Mouse (Mus musculus): Measurements from ENCODE around the gene Prss32. TPM values are rescaled to one million over a fixed set of nuclear protein-coding genes. Genes with fewer than 3 reads are reported as not detected.

Prss32 gene
- polyA plus RNA-seq (2012; rRNA removed) = 1,354 and 1,658 TPM in 2 replicates

GRCm38 (mm10) chr17:23843812-23844273 is at the start of gene Prss32, which contains the start of gene Prss41:
Gene Prss32, plus strand, starts transcription at chr17:23843855.
Gene Prss41, minus strand, starts transcription at chr17:23844172.

GRCm38 (mm10) chr17:23829064-23829619 is 14.5 kb upstream of the Prss32 start, which contains the start of gene Elob:
Gene Elob, minus strand, starts transcription at chr17:23829136.

GRCm38 (mm10) chr17:23836006-23836575 is 7.6 kb upstream of the Prss32 start, which contains the start of gene Prss33:
Gene Prss33, minus strand, starts transcription at chr17:23836056.

GRCm38 (mm10) chr17:23867756-23868155 is 24.1 kb downstream of the Prss32 start, which contains the start of gene Prss21:
Gene Prss21, plus strand, starts transcription at chr17:23868056.

GRCm38 (mm10) chr17:23880576-23880975 is 36.9 kb downstream of the Prss32 start, which contains the start of the genes Dcpp1 and Dcpp2:
Gene Dcpp1, plus strand, starts transcription at chr17:23880876.
Gene Dcpp2, plus strand, starts transcription at chr17:23880880.

Other genes with a start within 250 kb of the Prss32 start
- gene Zfp13, start 244.4 kb upstream of the Prss32 start, polyA plus RNA-seq (2012; rRNA removed) = 11.5 and 11.8 TPM in 2 replicates
- not detected in 2 replicates for gene Zscan10, start 243.0 kb upstream of the Prss32 start, polyA plus RNA-seq (2012; rRNA removed)
- gene Mmp25, start 198.6 kb upstream of the Prss32 start, polyA plus RNA-seq (2012; rRNA removed) = 0.32 and 0.51 TPM in 2 replicates
- 18.5 and 18.9 TPM in 2 replicates for gene Bicdl2, start 183.3 kb upstream of the Prss32 start, polyA plus RNA-seq (2012; rRNA removed)
- gene Hcfc1r1, start 170.3 kb upstream of the Prss32 start, polyA plus RNA-seq (2012; rRNA removed) = 362 and 417 TPM in 2 replicates
- gene Thoc6, start 170.0 kb upstream of the Prss32 start, polyA plus RNA-seq (2012; rRNA removed) = 20.1 and 25.6 TPM in 2 replicates
- gene Tnfrsf12a, start 166.4 kb upstream of the Prss32 start, polyA plus RNA-seq (2012; rRNA removed) = 32.1 and 32.9 TPM in 2 replicates
- gene Cldn6, start 164.6 kb upstream of the Prss32 start, polyA plus RNA-seq (2012; rRNA removed) = 0.53 TPM in 1 of 2 replicates, not detected in the other
- gene Cldn9, start 159.8 kb upstream of the Prss32 start, polyA plus RNA-seq (2012; rRNA removed) = 0.37 and 0.46 TPM in 2 replicates
- gene 1520401A03Rik, start 121.1 kb upstream of the Prss32 start, polyA plus RNA-seq (2012; rRNA removed) = 0.09 TPM in 1 of 2 replicates, not detected in the other
- gene Pkmyt1, start 117.5 kb upstream of the Prss32 start, polyA plus RNA-seq (2012; rRNA removed) = 61.5 and 71.9 TPM in 2 replicates
- 392 and 448 TPM in 2 replicates for gene Paqr4, start 103.0 kb upstream of the Prss32 start, polyA plus RNA-seq (2012; rRNA removed)
- gene Kremen2, start 98.0 kb upstream of the Prss32 start, polyA plus RNA-seq (2012; rRNA removed) = 14.8 and 15.8 TPM in 2 replicates
- 30.4 and 32.2 TPM in 2 replicates for gene Flywch1, start 72.3 kb upstream of the Prss32 start, polyA plus RNA-seq (2012; rRNA removed)
- gene Flywch2, start 57.8 kb upstream of the Prss32 start, polyA plus RNA-seq (2012; rRNA removed) = 15.4 and 24.0 TPM in 2 replicates
- 521 and 552 TPM in 2 replicates for gene Srrm2, start 53.3 kb upstream of the Prss32 start, polyA plus RNA-seq (2012; rRNA removed)
- gene Elob, start 14.7 kb upstream of the Prss32 start, polyA plus RNA-seq (2012; rRNA removed) = 551 and 740 TPM in 2 replicates
- 0.24 and 0.87 TPM in 2 replicates for gene Prss33, start 7.8 kb upstream of the Prss32 start, polyA plus RNA-seq (2012; rRNA removed)
- 1.9 and 6.1 TPM in 2 replicates for gene Prss41, start 317 bp downstream of the Prss32 start, polyA plus RNA-seq (2012; rRNA removed)
- gene Prss21, start 24.2 kb downstream of the Prss32 start, polyA plus RNA-seq (2012; rRNA removed) = not detected in 2 replicates
- gene Dcpp1, start 37.0 kb downstream of the Prss32 start, polyA plus RNA-seq (2012; rRNA removed) = not detected in 2 replicates
- not detected in 2 replicates for gene Dcpp2, start 37.0 kb downstream of the Prss32 start, polyA plus RNA-seq (2012; rRNA removed)
- gene Dcpp3, start 73.6 kb downstream of the Prss32 start, polyA plus RNA-seq (2012; rRNA removed) = not detected in 2 replicates
- gene Sbp, start 97.8 kb downstream of the Prss32 start, polyA plus RNA-seq (2012; rRNA removed) = not detected in 2 replicates
- not detected in 2 replicates for gene Sbpl, start 111.4 kb downstream of the Prss32 start, polyA plus RNA-seq (2012; rRNA removed)
- gene Prss30, start 136.7 kb downstream of the Prss32 start, polyA plus RNA-seq (2012; rRNA removed) = 370 and 486 TPM in 2 replicates
- not detected in 2 replicates for gene Prss22, start 154.2 kb downstream of the Prss32 start, polyA plus RNA-seq (2012; rRNA removed)
- 0.93 and 1.4 TPM in 2 replicates for gene Prss27, start 194.3 kb downstream of the Prss32 start, polyA plus RNA-seq (2012; rRNA removed)
- 49.8 and 73.7 TPM in 2 replicates for gene Kctd5, start 229.6 kb downstream of the Prss32 start, polyA plus RNA-seq (2012; rRNA removed)

Measured in colon, adult 2 months (tissue).